Mouse (Mus musculus) myocyte (in vitro differentiated cells): ENCODE data around the gene Lsr.

Source experiments
- E2F4 ChIP-seq: IDR thresholded peaks from one replicate; pipeline ENCODE4 v1.6.1; 2011; ENCODE audit warnings: mild to moderate bottlenecking, control low read depth, moderate library complexity; ENCODE audit not compliant: insufficient read depth
- MAX ChIP-seq: IDR thresholded peaks from one replicate; pipeline ENCODE4 v1.6.1; 2011; ENCODE audit warnings: low read depth, mild to moderate bottlenecking, control low read depth
- MYOD1 ChIP-seq, 3 experiments: IDR thresholded peaks; one replicate each; pipeline ENCODE4 v1.6.1; 2011; ENCODE audit warnings: control low read depth in 2 of 3, low read depth in 2 of 3, mild to moderate bottlenecking in 2 of 3, moderate library complexity in 1 of 3; ENCODE audit not compliant: insufficient read length in 2 of 3, control insufficient read depth in 1 of 3
- POLR2A ChIP-seq: IDR thresholded peaks from one replicate; pipeline ENCODE4 v1.6.1; 2011; ENCODE audit warnings: low read depth, mild to moderate bottlenecking, control low read depth, moderate library complexity; ENCODE audit not compliant: insufficient read length
- POLR2AphosphoS2 ChIP-seq: IDR thresholded peaks from one replicate; pipeline ENCODE4 v1.6.1; 2011; ENCODE audit warnings: low read depth, control low read depth; ENCODE audit not compliant: insufficient read length
- TCF12 ChIP-seq: IDR thresholded peaks from one replicate; pipeline ENCODE4 v1.6.1; 2011; ENCODE audit warnings: mild to moderate bottlenecking, control low read depth; ENCODE audit not compliant: poor library complexity, insufficient read depth, severe bottlenecking
- USF1 ChIP-seq: IDR thresholded peaks from one replicate; pipeline ENCODE4 v1.6.1; 2011; ENCODE audit warnings: low read depth, mild to moderate bottlenecking, control low read depth, moderate library complexity

DNA sequence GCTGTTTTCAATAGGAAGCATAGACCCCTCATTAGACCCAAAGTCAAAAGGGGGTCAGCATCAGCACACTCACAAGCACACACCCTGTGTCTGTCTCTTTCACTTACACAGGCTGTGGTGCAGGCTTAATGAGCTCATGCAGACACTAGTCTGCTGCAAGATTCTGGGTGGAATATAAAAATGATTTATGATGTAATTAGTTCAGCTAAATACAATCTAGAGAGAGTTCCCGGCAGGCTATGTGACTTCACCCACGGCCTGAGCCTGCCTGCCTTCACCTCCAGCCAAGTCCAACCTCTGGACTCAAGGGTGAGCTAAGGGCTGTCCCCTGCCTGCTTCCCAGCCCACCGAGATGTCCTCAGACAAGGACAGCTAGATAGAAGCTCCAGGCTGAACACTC is 35.6 kb upstream of the Lsr start:
- TF ChIP-seq MAX (no peak), TCF12 (no peak), POLR2A (no peak), USF1 (no peak), POLR2AphosphoS2 (no peak), MYOD1 (IDR thresholded peaks at IDR 0.05; ENCODE audit: control insufficient read depth in 1 of 3, insufficient read length in 2 of 3, low read depth in 2 of 3) (no peak), E2F4 (no peak)
